Mouse (Mus musculus) hindbrain, embryonic 11.5 days (tissue): ENCODE measurements around the gene Armh3. TPM values are rescaled to one million over a fixed set of nuclear protein-coding genes. Genes with fewer than 3 reads are reported as not detected.

Source experiments
- ATAC-seq: fragments of 200-750 bp; cut with Nextera tagmentation; 2 replicates; pipeline ENCODE4 v1.8.0; 2017; ENCODE audit warnings: mild to moderate bottlenecking, moderate TSS enrichment, moderate library complexity; ENCODE audit not compliant: low FRiP score
- DNase-seq: peaks from one replicate; pipeline ENCODE4 v3.0.0-alpha.2; 2015; ENCODE audit warnings: low spot score
- H3K27ac ChIP-seq: fragments of 300-500 bp; sonication (generic); 2 replicates; pipeline ENCODE4 v1.5.1; 2014; ENCODE audit warnings: mild to moderate bottlenecking, low read depth, low read length
- H3K27me3 ChIP-seq: fragments of 300-500 bp; sonication (generic); 2 replicates; pipeline ENCODE4 v1.6.1; 2014; ENCODE audit warnings: mild to moderate bottlenecking, low read length, moderate library complexity, mixed read lengths; ENCODE audit not compliant: control insufficient read depth, insufficient read depth
- H3K36me3 ChIP-seq: fragments of 300-500 bp; sonication (generic); 2 replicates; pipeline ENCODE4 v1.6.1; 2014; ENCODE audit warnings: mild to moderate bottlenecking, low read length, moderate library complexity, mixed read lengths; ENCODE audit not compliant: control insufficient read depth, insufficient read depth
- H3K4me1 ChIP-seq: fragments of 300-500 bp; sonication (generic); replicated peaks from 2 replicates; pipeline ENCODE4 v1.6.1; 2014; ENCODE audit warnings: low read length, mixed read lengths; ENCODE audit not compliant: control insufficient read depth, insufficient read depth
- H3K4me2 ChIP-seq: fragments of 300-500 bp; sonication (generic); replicated peaks from 2 replicates; pipeline ENCODE4 v1.6.1; 2014; ENCODE audit warnings: mild to moderate bottlenecking, low read depth, low read length
- H3K4me3 ChIP-seq: fragments of 300-500 bp; sonication (generic); 2 replicates; pipeline ENCODE4 v1.5.1; 2014; ENCODE audit warnings: low read depth, low read length
- H3K9ac ChIP-seq: fragments of 300-500 bp; sonication (generic); 2 replicates; pipeline ENCODE4 v1.6.1; 2014; ENCODE audit warnings: low read depth, low read length
- H3K9me3 ChIP-seq: fragments of 300-500 bp; sonication (generic); 2 replicates; pipeline ENCODE4 v1.6.1; 2016; ENCODE audit warnings: low read length; ENCODE audit not compliant: control insufficient read depth
- WGBS: fragments of 180-500 bp; shearing (Covaris S2); extraction: QIAGEN DNeasy Blood & Tissue Kit; methylation state at CpG from one replicate; pipeline ENCODE4 v1.1.7; 2014; 5-methylcytosine and 5-hydroxymethylcytosine counted together
- polyA plus RNA-seq: library from polyadenylated mRNA; unstranded; fragments of >200 nt; fragmentation: Nextera tagmentation; extraction: Ambion mirVana; gene quantifications from 2 replicates; pipeline ENCODE4 v1.2.1, GENCODE M21; 2014

Armh3 gene
- polyA plus RNA-seq, 1 experiment from 2014 or later: 15.3 TPM

DNA sequence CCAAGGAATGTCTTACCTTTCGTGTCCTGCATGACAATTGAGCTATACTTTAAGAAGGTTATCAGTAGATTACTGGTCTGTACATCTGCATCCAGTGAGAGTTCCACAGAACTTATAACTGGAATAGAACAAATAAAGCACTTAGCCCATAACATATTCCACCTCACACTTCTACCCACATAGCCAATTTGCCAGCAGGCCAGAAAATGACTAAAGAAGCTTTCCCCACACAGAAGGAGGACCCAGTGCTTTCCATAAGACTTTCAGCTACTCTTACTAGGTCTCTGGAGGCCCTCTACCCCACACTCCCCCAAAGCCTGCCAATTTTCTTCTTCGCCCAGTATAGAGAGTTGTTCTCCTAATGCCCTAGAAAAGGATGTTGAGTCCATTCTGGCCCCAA lies 52.3 kb downstream of the Armh3 start:
- Histone ChIP-seq H3K27ac (no peak overlapping the region), H3K4me2 (no peak overlapping the region), H3K9ac (no peak overlapping the region), H3K27me3 (no peaks in the 10 kb centered on the region), H3K36me3 (no peaks in the 10 kb centered on the region), H3K4me1 (no peaks in the 10 kb centered on the region), H3K9me3 (no peaks in the 10 kb centered on the region), H3K4me3 (no peak overlapping the region)
- no peak for DNase-seq
- no peak for ATAC-seq
- 93% methylated on average over 2 of the region's 2 CpGs for WGBS

DNA sequence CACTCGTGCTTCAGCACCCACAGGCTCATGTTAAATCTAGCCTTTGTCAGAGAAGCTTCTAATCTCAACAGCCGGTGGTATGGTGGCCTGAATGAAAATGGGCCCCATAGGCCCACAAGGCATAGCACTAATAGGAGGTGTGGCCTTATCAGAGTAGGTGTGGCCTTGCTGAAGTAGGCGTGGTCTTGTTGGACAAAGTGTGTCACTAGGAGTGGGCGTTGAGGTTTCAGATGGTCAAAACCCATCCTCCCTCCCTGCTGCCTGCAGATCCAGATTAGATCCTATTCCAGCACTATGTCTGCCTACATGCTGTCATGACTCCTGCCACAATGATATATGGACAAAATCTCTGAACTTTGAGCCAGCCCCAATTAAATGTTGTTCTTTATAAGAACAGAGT lies 54.5 kb downstream of the Armh3 start:
- Histone ChIP-seq H3K27ac (no peak overlapping the region), H3K9me3 (no peaks in the 10 kb centered on the region), H3K36me3 (no peaks in the 10 kb centered on the region), H3K4me3 (no peak overlapping the region), H3K4me1 (no peaks in the 10 kb centered on the region), H3K4me2 (no peak overlapping the region), H3K9ac (no peak overlapping the region), H3K27me3 (no peaks in the 10 kb centered on the region)
- ATAC-seq (no peak), DNase-seq (no peak)
- 85% methylated on average over 4 of the region's 4 CpGs for WGBS

DNA sequence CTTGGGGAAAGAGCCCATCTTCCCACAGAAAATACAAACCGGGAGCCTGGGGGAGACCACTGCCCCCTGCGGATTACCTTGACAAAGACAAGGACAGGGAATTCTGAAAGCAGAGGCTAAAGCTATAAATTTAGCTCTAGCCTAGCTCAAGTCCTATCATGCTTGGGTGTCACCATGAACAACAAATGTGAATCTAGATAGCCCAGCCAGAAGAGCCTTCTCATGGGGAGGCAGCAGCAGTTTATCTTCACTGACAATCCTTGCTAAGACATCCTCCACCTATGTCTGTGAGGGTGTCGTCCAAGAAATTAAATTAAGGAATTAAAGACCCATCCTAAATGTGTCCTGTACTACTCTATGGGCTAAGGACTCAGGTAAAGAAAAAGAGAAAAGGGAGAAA lies 60.2 kb downstream of the Armh3 start:
- Histone ChIP-seq H3K4me2 (no peak overlapping the region), H3K9me3 (no peaks in the 10 kb centered on the region), H3K27ac (peak overlapping the region; percentile 59; the same call in 1 of the 2 replicates), H3K36me3 (no peaks in the 10 kb centered on the region), H3K4me1 (no peaks in the 10 kb centered on the region), H3K27me3 (no peaks in the 10 kb centered on the region), H3K9ac (no peak overlapping the region), H3K4me3 (no peak overlapping the region)
- WGBS: 20% methylated on average over 3 of the region's 3 CpGs
- peak; percentile 27 for DNase-seq
- no peak for ATAC-seq

DNA sequence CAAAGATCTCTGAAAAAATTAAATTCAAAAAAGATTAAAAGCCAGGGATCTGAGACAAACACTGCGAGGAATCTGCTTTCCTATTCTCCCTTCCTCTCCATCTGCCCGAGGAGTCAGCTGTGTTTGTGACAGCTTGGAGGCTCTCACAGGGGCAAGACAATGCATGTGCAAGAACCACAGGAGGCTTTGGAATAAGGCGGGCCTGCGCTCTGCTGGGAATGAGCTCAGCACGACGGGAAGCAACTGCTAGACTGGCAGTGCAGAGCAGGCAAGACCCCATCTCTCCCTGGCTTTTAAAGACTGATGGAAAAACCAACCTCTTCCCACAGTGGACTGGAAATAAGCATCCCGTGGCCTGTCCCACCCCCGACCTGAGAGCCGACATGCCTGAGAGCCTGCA lies 60.8 kb downstream of the Armh3 start:
- Histone ChIP-seq H3K9me3 (no peaks in the 10 kb centered on the region), H3K36me3 (no peaks in the 10 kb centered on the region), H3K4me1 (no peaks in the 10 kb centered on the region), H3K27ac (peak overlapping the region; percentile 59; the same call in 1 of the 2 replicates), H3K9ac (peak overlapping the region; percentile 23; the same call in 1 of the 2 replicates), H3K4me3 (no peak overlapping the region), H3K27me3 (no peaks in the 10 kb centered on the region), H3K4me2 (no peak overlapping the region)
- 8% methylated on average over 9 of the region's 9 CpGs for WGBS
- ATAC-seq (no peak), DNase-seq (peak; percentile 47)

DNA sequence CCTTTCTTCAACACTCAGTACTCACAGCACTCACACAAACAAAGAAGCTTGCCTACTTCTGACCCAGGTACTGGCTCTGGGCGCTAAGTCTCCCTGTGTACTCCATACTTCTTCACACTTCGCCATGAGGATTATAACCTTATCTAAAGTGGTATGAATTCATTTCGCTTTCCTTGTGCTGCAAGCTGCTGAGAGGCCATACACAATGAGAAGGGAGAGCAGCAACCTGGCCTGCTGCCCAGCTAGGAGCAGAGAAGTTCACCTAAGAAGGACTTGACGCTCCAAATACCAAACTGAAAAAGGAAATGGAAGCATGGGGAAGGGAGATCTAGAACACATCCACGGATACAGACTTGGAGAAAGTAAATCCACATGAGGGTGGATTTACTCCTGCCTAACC lies 71.1 kb downstream of the Armh3 start:
- no peaks in the 10 kb centered on the region for H3K4me1 ChIP-seq
- H3K36me3 ChIP-seq: no peaks in the 10 kb centered on the region
- ATAC-seq (no peak), DNase-seq (no peak)
- H3K9ac ChIP-seq: no peak overlapping the region
- no peaks in the 10 kb centered on the region for H3K9me3 ChIP-seq
- H3K27ac ChIP-seq: no peak overlapping the region
- H3K4me2 ChIP-seq: no peak overlapping the region
- 95% methylated on average over 5 of the region's 5 CpGs for WGBS
- no peak overlapping the region for H3K4me3 ChIP-seq
- no peaks in the 10 kb centered on the region for H3K27me3 ChIP-seq

DNA sequence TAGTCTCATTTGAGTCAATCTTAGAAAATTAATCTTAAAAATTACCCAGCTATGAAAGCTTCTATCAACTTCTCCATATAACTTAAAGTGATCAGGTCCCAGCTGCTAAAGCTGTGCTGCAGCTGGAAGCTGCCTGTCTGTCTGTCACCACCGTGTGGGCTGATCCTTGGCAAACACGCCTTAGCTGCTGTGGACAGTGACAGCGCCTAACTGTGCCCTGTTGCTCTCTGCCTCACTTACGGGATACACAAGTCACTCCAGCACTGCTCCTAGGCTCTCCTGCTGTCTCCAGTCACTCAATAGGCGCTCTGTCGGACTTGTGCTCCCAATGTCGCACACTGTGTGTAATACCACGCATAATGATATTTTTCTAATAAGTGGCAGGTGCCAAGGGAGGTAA lies 71.9 kb downstream of the Armh3 start:
- ATAC-seq (no peak), DNase-seq (no peak)
- H3K9me3 ChIP-seq: no peaks in the 10 kb centered on the region
- H3K27me3 ChIP-seq: no peaks in the 10 kb centered on the region
- WGBS: 87% methylated on average over 8 of the region's 8 CpGs
- H3K4me3 ChIP-seq: no peak overlapping the region
- H3K4me2 ChIP-seq: no peak overlapping the region
- H3K36me3 ChIP-seq: no peaks in the 10 kb centered on the region
- no peak overlapping the region for H3K27ac ChIP-seq
- no peak overlapping the region for H3K9ac ChIP-seq
- H3K4me1 ChIP-seq: no peaks in the 10 kb centered on the region

DNA sequence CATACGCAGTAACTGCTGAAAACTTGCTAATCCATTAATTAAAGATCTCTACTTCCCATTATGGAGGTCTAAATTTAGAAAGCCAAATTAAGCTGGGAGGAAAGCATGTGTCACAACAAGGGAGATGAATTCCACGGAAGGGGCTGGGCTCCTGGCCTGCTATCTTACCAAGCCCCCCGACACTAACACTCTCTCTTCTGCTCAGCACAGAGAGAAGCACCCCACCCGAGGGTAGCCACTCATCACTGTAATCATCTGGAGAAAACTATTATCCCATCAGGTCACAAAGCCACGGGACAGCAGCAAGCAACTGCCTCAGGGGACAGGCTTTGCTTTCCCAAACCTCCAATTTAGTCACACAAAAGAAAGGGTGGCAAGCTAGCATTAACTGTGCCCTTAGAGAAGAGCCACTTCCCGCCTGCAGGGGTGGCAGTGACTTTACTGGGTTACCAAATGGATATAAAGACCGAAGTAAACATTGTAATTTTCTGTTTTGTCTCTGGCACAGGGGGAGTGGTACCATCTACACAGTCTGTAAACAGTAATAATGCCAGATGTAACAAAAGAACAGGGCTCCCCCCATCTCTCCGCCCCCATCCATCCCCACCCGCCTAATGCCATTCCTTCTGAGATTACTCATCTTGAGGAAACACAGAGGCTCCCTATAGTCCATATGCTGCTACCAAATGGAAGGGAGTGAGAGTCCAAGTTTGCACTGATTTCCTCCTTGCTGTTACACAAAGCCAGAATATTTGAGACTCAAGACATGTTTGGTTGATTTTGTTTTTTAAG lies 77.8 kb downstream of the Armh3 start:
- Histone ChIP-seq H3K4me3 (no peak overlapping the region), H3K27ac (no peak overlapping the region), H3K4me1 (no peaks in the 10 kb centered on the region), H3K4me2 (no peak overlapping the region), H3K27me3 (no peaks in the 10 kb centered on the region), H3K36me3 (no peaks in the 10 kb centered on the region), H3K9ac (no peak overlapping the region), H3K9me3 (no peaks in the 10 kb centered on the region)
- WGBS: 67% methylated on average over 9 of the region's 9 CpGs
- DNase-seq (no peak), ATAC-seq (no peak)

DNA sequence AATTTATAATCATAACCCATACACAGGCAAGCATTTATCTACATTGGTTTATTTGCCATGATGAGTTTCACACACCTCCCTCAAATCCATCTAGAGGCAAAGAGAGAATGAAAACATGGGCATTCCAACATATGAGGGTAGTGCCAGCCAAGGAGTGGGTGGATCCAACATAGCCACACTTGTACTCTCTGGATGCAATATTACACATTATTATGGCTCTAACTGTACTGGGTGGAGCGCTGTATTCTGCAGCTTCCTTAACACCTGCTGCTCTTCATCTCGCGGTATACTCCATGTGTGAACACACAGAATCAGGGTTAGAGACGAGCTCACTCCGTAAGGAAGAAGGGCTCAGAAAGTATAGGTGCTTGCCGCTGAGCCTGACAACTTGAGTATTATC lies 79.9 kb downstream of the Armh3 start:
- ATAC-seq: no peak
- 97% methylated on average over 6 of the region's 6 CpGs for WGBS
- no peak overlapping the region for H3K27ac ChIP-seq

DNA sequence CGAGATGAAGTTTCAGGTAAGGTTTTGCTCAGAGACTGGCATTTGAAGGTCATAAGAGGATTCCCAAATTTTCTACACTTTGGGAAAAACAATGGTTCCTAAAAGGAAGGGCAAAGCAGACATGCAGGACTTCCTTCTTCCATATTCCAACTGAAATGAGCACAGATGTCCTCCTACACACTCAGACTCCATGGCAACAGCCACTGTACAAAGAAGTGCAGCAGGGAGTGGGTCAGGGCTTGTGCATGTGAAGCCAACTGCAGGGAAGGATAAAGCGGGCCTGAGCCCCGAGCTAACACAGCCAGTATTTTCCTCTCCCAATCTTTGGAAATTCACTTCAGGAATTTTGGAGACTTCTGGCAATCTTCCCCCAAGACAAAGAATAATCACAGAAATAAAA lies 80.4 kb downstream of the Armh3 start:
- ATAC-seq: no peak
- no peaks in the 10 kb centered on the region for H3K4me1 ChIP-seq
- no peak for DNase-seq
- H3K4me3 ChIP-seq: no peak overlapping the region
- H3K27me3 ChIP-seq: no peaks in the 10 kb centered on the region
- no peaks in the 10 kb centered on the region for H3K9me3 ChIP-seq
- H3K4me2 ChIP-seq: no peak overlapping the region
- H3K36me3 ChIP-seq: no peaks in the 10 kb centered on the region
- no peak overlapping the region for H3K27ac ChIP-seq
- WGBS: 85% methylated on average over 3 of the region's 3 CpGs
- H3K9ac ChIP-seq: no peak overlapping the region

More for the DNA sequence above, 79.9 kb downstream of the Armh3 start:
- Histone ChIP-seq H3K4me1 (no peaks in the 10 kb centered on the region), H3K36me3 (no peaks in the 10 kb centered on the region), H3K9ac (no peak overlapping the region), H3K4me2 (no peak overlapping the region), H3K4me3 (no peak overlapping the region), H3K9me3 (no peaks in the 10 kb centered on the region), H3K27me3 (no peaks in the 10 kb centered on the region)
- DNase-seq: no peak
